Mouse (Mus musculus): ENCODE data around the gene Cdh13.

GRCm38 (mm10) chr8:119245641-119246040, 962.1 kb downstream of the Cdh13 start:
- TF ChIP-seq CTCF (IDR thresholded peaks at IDR 0.05; ENCODE audit: control insufficient read depth, insufficient read depth, low read length), result no peak
- no peak for TF ChIP-seq POLR2A (IDR thresholded peaks at IDR 0.05; ENCODE audit: borderline replicate concordance, control insufficient read depth, low read depth, low read length)

Measured in bone marrow, adult 2 months (tissue).